Mouse (Mus musculus): ENCODE results near the gene Mtor. TPM values are rescaled to one million over a fixed set of nuclear protein-coding genes. Genes with fewer than 3 reads are reported as not detected.

Gene Mtor
- total RNA-seq, 2 experiments from 2014 or later: 66.3 to 67.1 TPM

DNA sequence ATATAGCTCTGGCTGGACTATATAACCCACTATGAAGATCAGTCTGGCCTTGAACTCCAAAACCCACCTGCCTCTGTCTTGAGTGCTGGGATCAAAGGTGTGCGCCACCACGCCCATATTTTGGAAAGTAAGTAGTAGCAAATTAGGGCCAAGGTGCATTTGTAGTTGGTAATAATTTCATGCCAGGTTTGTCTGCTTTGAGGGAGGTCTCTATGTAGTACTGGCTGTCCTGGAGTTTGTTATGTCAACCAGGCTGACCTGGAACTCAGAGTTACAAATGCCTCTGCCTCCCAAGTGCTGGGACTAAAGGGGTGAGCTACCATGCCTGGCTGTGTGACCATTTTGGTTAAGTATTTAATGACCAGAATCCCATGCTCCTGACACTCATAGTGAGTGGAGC, 31.8 kb downstream of the Mtor start:
- no peak for DNase-seq (ENCODE audit: low spot score in 2 of 2)

DNA sequence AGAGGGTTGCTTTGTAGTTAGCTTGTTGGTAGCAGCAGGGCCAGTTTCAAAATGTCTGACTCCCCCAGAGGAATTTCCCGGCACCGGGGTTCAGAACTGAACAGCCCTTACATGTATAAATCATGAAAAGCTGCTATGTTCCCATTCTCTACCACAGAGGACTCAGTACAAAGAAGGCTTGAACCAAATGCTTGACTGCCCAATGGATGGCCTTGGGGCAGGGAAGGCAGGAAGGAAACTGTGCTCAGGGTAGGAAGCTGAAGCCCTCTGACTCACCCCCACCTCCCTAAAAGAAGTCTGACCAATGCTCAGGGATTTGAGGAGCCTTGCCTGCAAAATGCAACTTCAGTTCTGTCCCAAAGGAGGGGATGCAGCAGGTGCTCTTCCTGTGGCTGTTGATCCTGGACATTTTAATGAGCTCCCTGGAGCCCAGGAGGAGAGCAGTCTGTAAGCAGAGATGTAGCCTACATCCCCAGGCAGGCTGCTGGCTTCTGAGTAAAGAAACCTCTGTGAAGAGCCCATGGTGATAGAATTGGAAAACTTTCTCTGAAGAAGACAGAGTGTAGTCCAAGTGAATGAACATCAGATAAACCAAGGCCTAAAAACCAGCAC, 33.3 kb downstream of the Mtor start:
- DNase-seq (ENCODE audit: low spot score in 2 of 2): no peak

DNA sequence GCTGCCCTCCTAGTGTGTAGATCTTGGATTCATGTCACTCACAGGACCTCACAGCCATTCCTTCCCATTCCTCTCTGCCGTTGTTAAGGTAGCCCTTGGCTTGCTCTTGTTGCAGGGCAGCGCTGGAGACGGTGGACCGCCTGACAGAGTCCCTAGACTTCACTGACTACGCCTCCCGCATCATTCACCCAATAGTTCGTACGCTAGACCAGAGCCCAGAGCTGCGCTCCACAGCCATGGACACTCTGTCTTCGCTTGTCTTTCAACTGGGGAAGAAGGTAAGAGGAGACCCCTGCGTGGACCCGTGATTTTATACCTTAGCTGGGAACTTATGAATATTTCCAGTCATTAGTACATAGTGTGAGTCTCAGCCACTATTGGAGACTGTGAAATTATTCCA, 36.1 kb downstream of the Mtor start:
- DNase-seq (ENCODE audit: low spot score in 2 of 2): no peak

DNA sequence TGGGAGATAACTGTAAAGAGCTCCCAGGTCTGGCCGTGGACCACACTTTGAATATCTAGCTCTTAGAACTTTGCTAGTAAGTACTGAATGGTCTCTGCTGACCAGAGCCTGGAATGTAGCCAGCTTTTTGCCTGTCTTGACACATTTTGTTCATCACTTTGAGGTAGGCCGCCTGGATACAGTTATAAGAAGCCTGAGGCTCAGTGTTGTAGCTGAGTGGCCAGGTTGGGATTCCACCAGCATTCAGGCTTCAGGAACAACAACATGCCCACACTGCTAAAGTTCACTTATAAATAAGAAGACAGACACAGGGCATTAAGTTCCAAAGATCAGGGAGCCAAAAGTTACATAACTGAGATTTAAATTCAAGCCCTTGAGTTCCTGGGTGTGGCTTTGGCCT, 39.4 kb downstream of the Mtor start:
- DNase-seq (ENCODE audit: low spot score in 2 of 2): no peak

DNA sequence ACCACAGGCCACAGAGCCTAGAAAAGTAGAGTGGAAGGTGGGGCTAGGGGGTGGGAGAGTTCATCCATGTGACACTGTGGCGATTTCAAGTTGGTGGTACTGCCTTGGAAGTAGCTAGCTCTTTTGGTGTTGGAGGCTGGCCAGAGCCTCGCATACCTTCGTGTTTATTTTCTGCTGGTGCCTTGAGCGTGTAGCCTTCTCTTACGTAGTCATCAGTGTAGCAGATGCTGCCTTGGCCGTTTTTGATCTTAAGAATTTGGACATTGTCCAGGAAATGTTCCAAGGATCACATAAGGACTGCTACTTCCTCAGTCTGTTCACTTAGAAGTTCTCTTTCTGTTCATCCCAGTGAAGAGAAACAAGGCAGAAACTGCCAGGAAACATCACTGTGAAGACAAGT, 42.1 kb downstream of the Mtor start:
- no peak for DNase-seq (ENCODE audit: low spot score in 2 of 2)

DNA sequence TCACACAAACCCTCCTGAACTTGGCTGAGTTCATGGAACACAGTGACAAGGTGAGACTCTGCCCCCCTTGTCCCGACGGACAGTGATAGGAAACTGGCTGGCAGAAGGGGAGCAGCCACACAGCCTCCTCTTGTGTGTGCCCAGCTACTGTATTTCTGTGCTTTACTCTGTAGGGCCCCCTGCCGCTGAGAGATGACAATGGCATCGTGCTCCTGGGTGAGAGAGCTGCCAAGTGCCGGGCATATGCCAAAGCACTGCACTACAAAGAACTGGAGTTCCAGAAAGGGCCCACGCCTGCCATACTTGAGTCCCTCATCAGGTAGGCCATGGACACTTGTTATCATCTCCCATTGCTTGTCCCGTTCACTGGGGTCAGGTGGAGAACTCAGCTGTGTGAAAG, 43.0 kb downstream of the Mtor start:
- DNase-seq (ENCODE audit: low spot score in 2 of 2): no peak

DNA sequence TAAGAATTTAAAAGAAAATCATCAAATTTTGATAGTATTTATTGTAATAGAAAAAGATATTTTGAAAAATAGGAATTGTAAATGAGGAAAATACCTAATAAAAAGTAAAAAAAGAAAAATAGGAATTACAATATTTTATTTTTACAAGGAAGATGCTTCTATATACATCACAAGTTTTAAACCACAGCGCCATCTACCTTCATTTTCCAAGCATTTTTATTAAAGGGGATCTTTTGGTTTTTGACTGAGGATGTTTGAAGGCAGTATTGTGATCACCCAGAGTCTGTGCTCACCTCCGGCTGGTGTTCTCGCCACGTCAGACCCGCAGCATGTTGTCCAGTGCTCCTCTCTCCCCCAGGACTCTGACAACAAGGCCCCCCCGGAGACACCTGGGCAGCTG, 46.7 kb downstream of the Mtor start:
- DNase-seq (ENCODE audit: low spot score in 2 of 2): no peak

DNA sequence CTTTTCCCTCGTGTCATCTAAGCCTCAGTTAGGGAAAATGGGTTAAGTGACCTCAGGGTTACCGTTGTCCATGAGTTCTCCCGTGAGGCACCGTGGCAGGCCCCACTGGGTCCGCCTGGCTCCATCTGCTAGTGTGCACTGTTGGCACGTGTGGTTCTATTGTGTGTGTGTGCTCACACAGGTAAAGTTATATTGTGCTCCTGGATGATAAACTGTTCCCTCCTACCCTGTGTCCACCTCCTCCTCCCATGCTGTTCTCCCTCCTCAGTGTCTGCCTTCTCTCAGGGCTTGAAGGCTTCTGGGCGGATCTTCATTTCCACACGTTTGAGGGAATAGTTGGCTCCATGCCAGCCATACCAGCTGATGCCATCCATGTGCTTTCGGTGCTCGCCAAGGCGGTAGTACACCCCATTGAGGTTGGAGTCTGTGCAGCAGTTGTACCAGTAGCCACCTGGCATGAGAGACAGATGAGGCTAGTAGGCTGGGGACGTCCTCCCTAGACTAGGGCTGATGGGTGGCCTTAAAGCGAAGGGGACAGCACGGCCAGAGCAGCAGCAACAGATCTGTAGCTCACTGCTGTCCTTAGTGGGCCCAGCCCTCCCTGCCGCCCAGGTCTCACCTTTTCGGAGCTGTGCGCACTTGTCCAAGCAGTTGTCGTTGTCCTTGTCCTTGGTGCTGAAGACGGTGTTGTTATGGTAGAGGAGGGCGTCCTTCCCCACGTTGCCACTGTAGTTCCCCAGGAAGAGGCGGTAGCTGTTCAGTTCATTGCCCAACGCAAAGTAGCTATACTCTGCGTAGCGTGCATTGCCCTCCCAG, 47.7 kb downstream of the Mtor start:
- DNase-seq (ENCODE audit: low spot score in 2 of 2): no peak

DNA sequence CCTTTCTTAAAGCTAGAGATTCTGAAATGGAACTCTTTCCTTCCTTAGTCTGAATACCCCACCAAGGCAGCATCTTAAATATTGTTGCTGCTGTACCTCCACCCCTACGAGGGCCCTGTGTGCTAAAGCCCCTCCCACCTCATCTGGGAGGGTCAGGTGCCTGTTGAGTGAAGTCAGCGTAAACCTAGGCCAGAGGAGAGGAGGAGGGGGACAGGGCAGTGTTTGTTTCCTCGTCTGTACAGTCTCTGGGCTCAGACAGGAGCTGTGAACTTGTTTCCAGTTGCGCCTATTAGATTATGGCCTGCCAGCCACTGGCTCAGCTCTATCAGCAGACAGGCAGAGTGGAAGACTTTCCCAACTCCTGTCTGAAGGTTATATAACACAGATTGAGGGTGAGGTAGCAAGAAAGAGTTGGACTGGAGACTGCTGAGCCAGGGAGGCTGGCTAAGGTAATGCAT, 52.0 kb downstream of the Mtor start, which contains the start of gene Angptl7:
TSS of gene Angptl7 (minus strand) at position 51 of the 458 bp plus-strand sequence.
- no peak for DNase-seq (ENCODE audit: low spot score in 2 of 2)

DNA sequence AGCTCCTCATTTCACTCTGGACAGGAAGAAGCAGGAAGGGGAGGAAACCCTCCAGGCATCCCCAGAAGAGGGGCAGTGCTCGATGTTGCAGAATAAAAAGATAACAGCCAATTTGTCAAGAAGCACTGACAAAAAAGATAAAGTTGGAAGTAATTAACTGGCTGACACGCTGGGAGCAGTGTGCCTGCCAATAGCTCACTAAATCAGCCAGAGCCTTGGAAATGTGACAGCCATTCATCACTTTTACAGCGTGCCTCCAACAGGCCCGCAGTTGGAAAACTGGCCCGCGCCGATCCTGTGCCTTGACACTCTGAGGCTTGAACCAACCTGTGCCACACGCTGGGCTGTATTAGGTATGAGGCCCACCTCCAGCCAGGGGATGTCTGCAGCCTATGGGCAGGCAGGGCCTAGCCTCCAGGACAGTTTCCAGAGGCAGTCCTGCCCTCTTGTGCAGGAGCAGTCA, 56.1 kb downstream of the Mtor start:
- DNase-seq (ENCODE audit: low spot score in 2 of 2): no peak

DNA sequence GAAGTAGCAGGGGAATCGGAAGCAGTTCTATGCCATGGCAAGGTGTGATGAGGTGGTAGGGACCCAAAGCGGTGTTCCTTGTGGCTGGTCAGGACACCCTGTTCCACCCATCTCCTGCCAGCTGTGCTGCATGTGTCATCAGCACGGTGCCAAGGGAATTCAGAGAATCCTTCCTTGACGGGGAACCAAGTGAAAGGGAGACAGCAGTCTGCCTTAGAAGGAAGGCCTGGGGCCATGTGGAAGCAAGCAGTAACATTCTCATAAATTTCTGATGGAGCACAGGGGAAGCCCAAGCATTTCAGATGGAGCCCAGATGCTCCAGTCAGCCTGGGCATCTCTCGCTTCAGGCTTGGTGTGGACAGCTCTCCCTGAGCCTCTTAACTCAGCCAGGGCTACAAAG, 59.2 kb downstream of the Mtor start:
- DNase-seq (ENCODE audit: low spot score in 2 of 2): no peak

DNA sequence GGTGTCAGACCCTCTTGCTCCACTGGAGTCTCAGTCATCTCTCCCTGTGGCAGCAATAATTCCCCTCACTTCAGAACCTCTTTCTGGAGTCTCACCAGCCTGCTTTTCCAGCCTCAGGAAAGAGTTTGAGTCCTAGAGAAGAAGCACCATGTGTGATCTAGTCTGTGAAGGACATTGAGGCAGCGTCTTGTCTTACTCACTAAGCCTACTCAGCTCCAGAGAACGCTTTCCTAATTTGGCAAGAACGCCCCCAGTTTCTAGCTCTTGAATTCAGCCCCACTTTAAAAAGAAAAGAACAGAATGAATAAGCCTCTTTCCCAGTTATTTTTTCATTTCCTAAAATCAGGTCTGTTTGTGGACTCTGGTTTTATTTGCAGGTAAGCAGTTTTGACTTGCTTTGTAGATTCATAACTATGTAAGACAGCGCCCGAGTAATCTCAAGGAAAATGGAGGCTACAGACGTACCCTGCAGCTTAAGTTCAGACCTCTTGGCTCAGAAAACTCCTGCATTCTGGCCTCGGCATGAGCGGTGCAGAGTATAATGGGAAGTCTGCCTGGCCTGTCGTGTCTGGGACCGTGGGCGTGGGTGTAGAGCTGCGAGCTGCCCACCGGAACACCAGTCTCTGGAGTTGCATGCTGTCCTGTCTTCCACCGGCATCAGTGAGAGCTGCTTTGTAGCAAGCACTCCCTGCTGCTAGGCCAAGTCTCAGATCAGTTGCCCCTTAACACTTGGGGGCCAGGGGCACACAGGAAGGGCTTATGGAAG, 59.9 kb downstream of the Mtor start:
- no peak for DNase-seq (ENCODE audit: low spot score in 2 of 2)

DNA sequence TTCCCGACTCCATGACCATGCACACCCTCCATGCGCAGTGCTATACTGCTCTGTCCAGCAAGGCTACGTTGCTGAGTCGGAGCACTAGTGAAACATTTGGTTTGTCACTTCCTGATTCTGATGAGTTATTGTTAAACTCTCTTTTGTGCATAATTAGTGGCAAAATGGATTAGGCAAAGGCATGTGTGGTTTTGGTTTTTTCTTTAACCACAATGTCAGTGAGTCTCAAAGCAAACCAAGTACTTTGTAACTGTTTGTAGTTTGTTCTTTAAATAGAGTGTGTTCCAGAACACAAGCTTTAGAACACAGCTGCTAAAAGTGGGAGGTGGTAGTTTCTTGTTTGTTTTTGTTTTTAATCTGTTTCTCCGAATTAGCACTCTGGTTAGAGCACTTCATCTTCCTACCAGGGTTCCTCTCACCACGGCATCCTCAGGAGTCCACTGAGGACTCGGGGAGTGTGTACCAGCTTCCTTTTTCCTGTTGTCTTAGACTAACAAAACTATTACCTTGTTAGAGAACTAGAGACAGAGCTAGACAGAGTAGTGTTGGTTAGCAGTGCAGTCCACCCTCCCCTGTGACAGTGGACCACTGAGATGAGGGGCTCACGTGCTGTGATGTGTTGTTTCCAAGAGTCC, 61.2 kb downstream of the Mtor start:
- DNase-seq (ENCODE audit: low spot score in 2 of 2): no peak

DNA sequence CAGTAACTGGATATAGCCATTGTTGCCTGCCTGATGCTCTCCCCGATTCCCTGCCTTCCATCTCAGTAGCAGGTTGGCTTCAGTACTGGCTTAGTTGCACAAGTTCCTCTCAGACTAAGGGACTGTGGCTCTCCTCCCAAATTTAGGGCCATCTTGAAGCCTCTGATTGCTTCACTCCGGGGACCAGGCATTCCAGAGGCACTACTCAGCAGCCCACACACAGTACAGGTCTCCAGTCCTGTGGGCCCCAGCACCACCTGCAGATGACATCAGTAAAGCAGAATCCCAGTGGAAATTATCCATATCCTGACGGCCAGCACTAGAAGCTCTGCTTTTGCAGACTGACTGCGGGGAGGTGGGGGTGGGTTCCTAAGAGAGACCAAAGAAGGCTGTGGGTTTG, 62.3 kb downstream of the Mtor start:
- no peak for DNase-seq (ENCODE audit: low spot score in 2 of 2)

DNA sequence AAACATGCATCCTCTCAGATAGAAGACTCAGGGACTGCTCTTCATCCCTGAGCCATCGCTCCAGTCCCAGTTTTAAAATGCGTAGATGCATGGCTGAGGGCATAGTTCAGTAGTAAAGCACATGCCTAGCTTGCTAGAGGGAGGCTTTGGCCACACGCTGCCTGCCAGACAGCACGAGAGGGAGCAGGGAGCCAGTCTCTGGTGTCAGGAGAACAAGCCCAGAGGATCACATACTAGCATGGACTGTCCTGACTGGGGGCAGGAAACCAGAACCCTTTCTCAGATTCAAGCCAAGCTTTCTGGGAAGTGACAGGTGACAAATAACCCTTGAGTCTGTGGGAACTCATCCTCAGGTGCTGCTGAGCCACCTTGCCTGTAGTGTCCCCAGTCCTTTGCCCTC, 62.9 kb downstream of the Mtor start:
- DNase-seq (ENCODE audit: low spot score in 2 of 2): no peak

DNA sequence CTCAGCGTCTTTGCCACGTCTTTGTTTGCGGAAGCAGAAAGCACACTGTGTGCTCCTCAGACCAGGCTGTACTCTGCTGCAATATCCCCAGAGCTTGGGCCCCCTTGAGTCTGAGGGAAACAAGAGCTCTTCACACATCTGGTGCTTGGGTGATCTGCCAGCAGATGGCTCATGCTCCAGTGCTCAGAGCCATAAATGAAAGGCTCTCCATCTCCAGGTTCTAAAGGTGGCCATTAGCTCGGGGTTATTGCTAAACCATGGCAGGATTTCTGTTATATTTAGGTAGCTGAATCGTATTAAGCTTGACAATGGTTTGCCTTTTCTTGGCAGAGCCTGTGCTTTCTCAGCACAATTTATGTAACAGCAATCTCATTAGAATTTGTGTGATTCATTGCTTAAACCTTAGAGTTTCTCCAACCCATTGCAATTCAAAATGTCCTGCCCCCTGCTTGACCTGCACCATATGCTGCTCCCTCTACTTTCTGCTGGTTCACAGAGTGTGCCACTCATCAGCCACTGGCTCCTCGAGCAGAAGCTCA, 64.7 kb downstream of the Mtor start:
- no peak for DNase-seq (ENCODE audit: low spot score in 2 of 2)

DNA sequence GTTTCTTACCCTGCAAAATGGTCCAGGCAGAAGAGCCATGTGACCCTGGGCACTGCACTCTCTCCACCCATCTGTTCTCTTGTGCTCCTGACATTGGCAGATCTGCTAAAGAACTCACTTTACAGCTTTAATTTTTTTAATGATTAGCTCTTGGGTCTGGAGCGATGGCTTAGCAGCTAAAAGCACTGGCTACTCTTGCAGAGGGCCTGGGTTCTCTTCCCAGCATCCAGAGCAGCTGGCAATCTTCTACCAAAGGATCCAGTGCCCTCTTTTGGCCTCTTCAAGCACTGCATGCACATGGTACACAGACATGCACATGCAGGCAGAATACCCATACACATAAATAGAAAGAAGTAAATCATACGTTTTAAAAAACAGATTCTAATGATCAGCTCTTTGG, 66.9 kb downstream of the Mtor start:
- no peak for DNase-seq (ENCODE audit: low spot score in 2 of 2)

DNA sequence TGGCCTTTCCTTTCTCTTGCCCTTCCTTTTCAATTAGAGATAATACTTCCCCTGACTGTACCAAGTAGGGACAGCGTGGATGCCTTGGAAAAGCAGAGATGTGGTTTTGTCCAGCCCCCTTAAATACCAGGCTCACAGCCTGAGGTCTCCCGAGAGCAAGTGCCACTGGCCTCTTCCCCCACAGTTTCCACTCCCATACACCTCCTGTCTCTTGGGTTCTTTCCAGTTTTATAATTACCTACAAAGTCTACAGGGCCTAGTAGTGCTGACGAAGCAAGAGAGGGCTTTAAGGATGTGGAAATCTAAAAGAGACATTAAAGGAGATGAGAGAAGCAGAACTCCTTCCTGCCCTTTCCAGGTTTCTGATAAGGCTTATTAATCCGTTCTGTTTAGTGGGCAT, 69.4 kb downstream of the Mtor start:
- DNase-seq (ENCODE audit: low spot score in 2 of 2): no peak

DNA sequence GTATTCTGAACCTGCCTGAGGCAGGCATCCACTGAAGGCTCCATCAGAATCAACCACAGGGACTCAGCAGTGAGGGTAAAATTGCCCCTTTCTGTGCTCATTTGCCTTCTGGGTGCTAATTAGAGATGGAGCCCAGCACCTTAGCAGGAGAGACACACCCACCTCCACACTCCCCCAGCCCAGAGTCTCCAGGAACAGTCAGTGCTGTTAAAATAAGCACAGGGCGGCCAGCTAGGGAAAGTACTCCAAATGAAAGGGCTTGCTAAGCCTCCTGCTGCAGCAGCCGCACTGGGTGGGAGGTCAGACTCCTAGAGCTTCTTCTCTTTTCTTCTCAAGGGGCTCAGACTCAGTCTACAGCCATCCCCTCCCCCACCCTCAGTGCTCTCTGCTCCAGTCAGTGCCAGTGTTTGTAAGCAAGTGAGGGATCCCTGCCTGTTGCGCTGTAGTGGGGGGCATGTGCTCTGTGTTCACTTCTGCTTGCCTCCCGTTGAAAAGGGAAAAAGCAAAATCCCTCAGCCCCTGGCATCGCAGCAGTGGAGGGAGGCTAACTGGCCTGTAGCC, 69.9 kb downstream of the Mtor start:
- DNase-seq (ENCODE audit: low spot score in 2 of 2): no peak

DNA sequence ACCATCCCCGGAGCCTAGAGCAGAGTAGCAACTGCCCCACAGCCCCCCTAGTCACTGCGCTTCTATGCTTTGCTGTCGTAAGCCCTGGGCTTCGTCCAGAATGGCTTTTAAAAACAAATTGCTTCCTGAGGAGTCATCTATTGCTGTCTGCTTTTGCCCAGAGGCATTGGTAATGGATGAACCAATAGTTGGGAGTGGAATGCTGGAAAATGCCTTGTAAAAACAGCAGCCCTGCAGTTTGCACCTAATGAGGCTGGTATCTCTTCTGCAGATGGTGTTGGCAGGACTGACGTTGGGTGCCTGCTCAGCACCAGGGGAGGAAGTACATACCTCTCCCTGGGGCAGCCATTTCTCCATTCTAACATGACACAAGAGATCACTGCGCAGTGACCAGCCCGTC, 75.1 kb downstream of the Mtor start:
- DNase-seq (ENCODE audit: low spot score in 2 of 2): no peak
